Mouse (Mus musculus): ENCODE data around the gene Srp9.
"Not testable (repeated sequence)": the region's sequence is repeated elsewhere in the genome, so short reads cannot be mapped to it uniquely, and the experiment has no call there.

Gene Srp9

GRCm38 (mm10) chr1:182143288-182143687 is 18.8 kb downstream of the Srp9 start:
- peak; percentile 72 for DNase-seq (ENCODE audit: low read depth)

- peak; percentile 29 for DNase-seq (ENCODE audit: low read depth)
These were observed 21.0 kb downstream of the Srp9 start for GRCm38 (mm10) chr1:182145546-182145945.

- DNase-seq (ENCODE audit: low read depth) = peak; percentile 2
These were observed 24.5 kb downstream of the Srp9 start for GRCm38 (mm10) chr1:182148864-182149514.

- DNase-seq (ENCODE audit: low read depth) = peak; percentile 69
These were observed 25.4 kb downstream of the Srp9 start for GRCm38 (mm10) chr1:182149966-182150365.

- no peak for DNase-seq (ENCODE audit: low read depth)
These were observed 33.2 kb downstream of the Srp9 start for GRCm38 (mm10) chr1:182157734-182158133.

- DNase-seq (ENCODE audit: low read depth) = no peak
These were observed 35.0 kb downstream of the Srp9 start for GRCm38 (mm10) chr1:182159575-182159974.

- DNase-seq (ENCODE audit: low read depth) = no peak
These were observed 38.4 kb downstream of the Srp9 start for GRCm38 (mm10) chr1:182162951-182163350.

GRCm38 (mm10) chr1:182164386-182164785 is 39.8 kb downstream of the Srp9 start, which contains the start of gene Vmn1r1:
Gene Vmn1r1 (minus strand): TSS chr1:182164486.
- no peak for DNase-seq (ENCODE audit: low read depth)

- not testable (repeated sequence) for DNase-seq (ENCODE audit: low read depth)
These were observed 45.7 kb downstream of the Srp9 start for GRCm38 (mm10) chr1:182170206-182170605.

- not testable (repeated sequence) for DNase-seq (ENCODE audit: low read depth)
These were observed 52.4 kb downstream of the Srp9 start for GRCm38 (mm10) chr1:182176985-182177384.

- no peak for DNase-seq (ENCODE audit: low read depth)
These were observed 57.1 kb downstream of the Srp9 start for GRCm38 (mm10) chr1:182181456-182182305.

Data from NIH3T3 (cell line).